Mouse (Mus musculus) c-Kit-positive CD71-negative TER-119-negative erythroid progenitor cells, embryonic 14.5 days (primary cell): ENCODE data around the gene Sumo2.
"Not testable (repeated sequence)": the region's sequence is repeated elsewhere in the genome, so short reads cannot be mapped to it uniquely, and the experiment has no call there.

ENCODE experiments used
- DNase-seq: peaks from one replicate; pipeline ENCODE4 v3.0.0-alpha.2; 2013; ENCODE audit warnings: low read depth

Sumo2 gene

DNA sequence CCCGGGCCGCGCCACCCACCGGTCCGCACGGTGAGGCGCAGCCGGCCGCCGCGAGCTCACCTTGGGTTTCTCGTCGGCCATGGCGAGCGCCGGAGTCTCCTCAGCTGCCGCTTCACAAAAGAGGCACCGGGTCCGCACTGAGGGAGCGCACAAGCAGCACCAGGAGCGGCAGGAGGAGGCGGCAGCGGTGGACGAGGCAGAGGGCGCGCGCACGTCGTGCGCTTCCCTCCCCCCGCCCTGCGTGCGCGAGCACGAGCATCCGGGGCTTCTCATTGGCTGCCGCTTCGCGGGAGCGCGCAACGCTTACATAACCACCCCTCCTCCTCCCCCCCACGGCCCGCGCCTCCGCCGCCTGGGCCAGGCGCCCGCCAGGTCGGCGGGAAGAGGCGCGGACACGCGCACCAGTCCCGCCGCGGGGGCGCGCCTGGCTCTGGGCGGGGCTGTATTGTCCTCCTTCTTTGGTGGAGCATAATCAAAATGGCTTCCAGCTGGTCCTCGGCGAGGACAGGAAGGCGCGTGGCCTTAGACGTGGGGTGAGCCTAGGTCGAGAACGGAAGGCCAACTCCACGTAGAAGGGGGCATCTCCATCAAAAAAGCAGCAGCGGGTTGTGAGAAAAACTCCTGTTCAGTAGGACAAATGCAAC, at the start of gene Sumo2:
Gene Sumo2 (minus strand): TSS at position 239 of the 644 bp plus-strand sequence.
- peak; percentile 92 for DNase-seq

DNA sequence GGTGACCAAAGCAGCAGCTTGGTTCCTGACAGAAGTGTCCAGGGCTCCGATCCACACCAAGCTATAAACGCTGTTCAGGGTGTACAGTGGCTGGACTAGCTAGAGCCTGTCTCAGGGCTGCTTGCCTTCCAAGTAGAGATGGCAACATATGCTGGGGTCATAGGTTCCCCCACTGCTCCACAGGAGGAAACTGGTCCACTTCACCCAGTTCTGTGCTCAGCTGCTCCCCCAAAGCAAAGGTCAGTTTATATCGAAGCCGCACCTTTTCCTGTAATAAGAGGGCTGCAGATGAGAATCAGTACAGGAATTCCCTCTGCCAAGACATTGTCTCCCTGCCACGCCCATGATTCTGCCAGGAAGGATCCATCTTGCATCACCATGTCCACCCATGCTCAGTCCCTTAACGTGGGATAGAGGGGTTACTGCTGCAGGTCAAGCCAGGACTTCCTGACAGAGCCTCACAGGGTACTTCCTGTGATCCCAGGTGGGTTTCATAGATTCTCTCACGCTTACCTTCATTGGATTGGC, 49.6 kb upstream of the Sumo2 start:
- no peak for DNase-seq

DNA sequence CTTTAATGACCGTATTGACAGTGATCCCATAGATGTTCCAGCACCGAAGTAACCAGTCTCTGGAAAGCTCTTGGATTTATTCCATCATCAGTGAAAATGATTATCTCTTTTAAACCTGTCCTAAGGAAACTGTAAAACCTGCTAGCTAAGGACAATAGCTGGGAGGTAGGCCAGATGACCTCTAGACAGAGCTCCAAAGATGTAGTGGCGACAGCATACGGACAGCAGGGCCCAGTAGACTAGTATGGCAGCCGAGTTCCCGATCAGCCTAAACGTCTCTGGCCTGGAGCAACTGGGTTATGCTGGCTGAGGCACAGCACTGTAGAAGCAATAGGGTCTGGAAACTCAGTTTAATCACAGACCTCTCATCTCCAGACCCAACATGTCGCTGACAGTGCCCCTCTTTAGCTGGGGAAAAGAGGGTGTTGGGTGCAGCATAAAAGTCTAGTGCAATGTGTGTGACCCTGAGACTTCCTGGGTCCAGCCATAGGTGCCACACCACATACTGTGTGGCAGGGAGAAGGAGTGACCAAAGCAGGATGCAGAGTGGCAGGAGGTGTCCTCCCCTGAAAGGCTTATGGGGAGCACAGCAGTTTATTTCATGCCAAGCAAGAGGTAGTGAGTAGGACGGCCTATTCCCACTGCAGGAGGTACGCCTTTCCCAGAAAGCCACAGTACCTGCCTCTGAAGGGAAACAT, 48.4 kb upstream of the Sumo2 start:
- no peak for DNase-seq

DNA sequence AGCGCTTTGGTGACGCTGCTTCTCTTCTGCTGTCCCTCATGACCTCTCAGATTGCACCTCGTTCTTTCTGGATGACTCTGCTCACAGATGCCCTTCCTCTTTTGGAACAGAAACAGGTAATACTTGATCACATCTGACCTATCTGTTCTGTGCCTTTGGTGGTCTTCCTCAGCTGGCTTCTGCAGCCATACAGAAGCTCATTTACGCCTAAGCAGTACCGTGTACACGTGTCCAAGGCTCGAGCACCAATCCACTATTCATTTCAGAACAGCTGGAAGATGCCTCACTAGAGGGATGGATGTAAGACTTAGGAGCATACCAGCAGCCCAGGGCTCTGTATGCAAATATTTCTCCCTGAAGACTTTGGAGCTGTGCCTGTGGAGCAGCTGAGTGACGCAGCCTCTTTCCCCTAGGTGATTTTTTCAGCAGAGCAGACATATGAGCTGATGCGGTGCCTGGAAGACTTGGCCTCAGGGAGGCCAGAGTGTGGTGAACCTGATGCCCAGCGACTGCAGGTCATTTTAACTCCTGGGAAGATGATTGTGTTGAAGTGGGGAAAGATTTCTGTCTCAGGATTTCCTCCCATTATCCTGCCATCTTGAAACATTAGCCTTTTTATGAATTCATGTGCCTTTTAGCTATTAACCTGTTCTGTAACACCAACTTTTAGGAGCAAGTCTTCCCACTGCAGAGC, 47.0 kb upstream of the Sumo2 start:
- DNase-seq = no peak

GRCm38 (mm10) chr11:115579080-115579479, 43.0 kb upstream of the Sumo2 start:
- DNase-seq = no peak

- DNase-seq = peak; percentile 7
Measured at GRCm38 (mm10) chr11:115564961-115565360, 28.9 kb upstream of the Sumo2 start.

GRCm38 (mm10) chr11:115564064-115564809, 28.2 kb upstream of the Sumo2 start, which contains the start of gene Nup85:
Nup85 (plus strand) TSS chr11:115564434.
- DNase-seq = peak; percentile 92

DNA sequence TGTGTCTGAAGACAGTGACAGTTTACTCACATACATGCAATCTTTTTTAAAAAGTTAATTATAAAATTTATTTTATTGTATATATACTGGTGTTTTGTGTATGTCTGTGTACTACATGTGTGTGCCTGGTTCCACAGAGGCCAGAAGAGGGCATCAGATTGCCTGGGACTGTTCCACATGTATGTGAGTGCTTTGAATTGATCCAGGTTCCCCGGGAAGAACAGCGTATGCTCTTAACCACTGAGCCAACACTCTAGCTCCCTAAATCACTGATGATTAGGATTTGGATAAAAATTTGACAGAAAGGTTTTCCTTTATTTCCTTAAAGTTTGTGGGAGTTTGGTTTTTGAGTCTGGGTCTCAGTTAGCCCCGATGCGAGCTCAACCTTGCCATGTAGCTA, 27.3 kb upstream of the Sumo2 start:
- no peak for DNase-seq

DNA sequence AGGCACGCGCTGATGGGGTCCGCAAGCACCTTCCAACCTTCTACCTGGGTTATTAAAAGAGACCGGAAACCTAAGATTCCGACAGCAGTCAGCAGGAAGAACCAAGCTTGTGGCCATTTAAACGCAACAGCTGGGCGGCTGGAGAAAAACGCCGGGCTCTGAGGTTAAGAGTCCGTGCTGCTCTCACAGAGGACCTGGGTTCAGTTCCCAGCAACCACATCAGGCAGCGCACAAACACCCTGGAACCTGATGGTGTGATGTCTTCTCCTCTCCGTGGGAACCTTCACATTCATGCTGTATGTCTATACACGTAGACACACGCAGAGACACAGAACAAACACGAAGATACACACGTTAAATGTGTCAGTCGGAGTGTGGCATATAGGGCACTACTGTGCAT, 19.6 kb upstream of the Sumo2 start:
- DNase-seq = no peak

DNA sequence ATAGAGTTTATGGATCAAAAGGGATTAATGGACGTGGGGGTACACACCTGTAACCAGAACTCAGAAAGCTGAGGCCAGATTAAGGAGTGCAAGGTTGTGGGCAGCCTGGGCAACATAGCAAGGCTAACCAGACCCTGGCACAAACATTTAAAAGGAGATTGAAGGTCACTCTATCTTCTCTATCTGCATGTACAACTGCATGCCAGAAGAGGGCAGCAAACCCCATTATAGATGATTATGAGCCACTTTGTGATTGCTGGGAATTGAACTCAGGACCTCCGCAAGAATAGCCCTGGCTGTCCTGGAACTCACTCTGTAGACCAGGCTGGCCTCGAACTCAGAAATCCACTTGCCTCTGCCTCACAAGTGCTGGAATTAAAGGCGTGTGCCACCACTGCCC, 16.7 kb upstream of the Sumo2 start:
- DNase-seq = no peak

DNA sequence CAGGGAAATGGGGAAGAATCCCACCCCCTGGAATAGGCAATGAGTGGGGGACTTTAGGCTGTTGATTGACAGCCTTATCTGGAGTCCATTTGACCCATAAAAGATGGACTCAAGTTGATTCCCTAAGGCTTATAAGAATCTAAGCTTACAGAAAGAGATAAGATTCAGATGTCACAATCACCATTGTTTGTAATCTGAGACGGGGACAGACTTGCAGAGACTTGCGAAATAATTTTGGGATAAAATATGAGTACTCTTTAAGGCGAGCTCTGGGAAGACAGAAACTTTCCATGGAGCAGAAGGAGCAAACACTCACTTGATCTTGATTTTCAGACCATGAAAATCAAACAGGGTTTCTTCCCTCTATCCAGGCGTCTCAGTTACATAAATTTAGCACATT, 7.5 kb upstream of the Sumo2 start:
- no peak for DNase-seq

DNA sequence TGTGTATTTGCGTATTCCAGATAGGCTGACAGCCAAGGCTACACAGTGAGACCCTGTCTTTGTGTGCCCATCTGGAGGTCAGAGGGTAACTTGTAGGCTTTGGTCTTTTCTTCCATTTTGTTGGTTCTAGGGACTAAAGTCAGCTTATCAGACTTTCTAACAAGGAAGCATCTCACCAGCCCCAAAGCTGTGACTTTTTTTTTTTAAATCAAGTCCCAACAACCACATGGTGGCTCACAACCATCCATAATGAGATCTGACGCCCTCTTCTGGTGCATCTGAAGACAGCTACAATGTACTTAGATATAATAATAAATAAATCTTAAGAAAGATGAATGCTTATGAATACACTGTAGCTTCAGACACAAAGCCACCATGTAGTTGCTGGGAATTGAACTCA, 2.0 kb upstream of the Sumo2 start:
- DNase-seq = no peak

DNA sequence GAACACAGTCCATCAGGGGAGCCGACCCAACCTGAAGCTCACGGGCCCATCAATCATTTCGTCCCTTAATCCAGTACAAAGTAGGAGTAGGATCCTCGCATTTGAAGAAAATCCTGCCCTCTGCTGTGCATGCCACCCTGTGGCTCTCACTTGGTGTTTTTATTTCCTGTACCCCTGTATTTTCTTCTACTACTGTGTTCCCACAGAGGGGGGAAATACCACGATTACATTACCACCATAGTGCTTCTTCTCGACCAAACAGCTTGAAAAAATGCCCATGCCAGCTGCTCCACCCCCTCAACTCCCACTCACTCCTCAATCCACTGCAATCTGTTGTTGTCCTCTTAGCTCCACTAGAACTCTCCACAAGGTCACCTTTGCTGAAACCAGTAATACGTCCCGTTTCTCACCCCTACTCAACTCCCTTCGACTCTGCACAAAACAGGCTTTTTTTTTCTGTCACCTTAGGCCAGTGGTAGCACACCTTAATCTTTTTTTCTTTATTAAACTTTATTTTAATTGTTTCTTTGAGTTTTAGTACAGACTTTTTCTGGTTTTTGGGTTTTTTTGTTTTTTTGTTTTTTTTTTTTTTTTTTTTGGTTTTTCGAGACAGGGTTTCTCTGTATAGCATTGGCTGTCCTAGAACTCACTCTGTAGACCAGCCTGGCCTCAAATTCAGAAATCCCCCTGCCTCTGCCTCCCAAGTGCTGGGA, 936 bp upstream of the Sumo2 start:
- DNase-seq = no peak

DNA sequence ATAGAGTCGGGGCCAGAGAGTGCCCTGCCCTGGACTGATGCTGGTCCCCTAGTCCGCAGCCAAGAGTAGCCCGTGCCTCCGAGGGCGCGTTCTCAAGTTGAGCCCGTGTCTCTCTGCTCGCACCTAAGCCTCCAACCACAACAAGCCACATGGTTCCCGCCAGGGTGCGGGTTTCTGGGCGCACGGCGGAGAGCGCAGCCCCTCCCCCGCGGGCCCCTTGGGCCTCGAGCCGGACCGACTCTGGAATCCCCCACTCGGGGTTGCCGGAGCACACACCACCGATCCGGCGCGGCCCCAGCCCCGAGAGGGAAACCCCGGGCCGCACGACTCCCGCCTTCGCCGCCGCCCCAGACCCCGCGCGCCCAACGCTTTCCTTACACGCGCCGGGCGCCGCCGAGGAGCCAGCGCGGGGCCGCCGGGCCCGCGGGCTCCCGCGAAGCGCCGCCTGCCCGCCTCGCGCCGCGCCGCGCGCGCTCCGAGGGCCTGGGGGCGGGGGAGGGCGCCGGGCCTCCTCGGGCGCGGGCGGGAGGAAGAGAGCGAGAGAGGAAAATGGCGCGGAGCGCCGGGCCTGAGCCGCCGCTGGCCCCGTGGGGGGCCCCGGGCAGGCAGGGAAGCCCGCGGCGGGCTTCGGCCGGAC, 557 bp downstream of the Sumo2 start:
- no peak for DNase-seq

GRCm38 (mm10) chr11:115534759-115535371, 1.2 kb downstream of the Sumo2 start:
- DNase-seq = no peak

GRCm38 (mm10) chr11:115526446-115526845, 9.6 kb downstream of the Sumo2 start:
- DNase-seq = not testable (repeated sequence)

DNA sequence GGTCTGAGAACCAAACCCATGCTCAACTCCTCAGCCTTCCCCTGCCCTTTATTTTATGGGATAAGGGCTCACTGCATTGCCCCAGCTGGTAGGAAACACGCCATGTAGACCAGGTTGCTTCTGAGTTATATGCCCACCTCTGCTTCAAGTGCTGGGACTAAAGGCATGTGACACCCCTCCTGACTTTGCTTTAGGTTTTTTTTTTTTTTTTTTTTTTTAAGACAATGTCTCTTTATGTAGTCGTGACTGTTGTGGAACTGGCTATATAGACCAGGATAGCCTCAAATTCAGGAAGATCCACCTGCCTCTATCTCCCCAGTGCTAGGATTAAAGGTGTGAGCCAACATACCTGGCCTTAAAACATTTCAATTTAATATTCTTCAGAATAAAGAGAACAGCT, 13.4 kb downstream of the Sumo2 start:
- DNase-seq = no peak

- DNase-seq = no peak
Measured at GRCm38 (mm10) chr11:115522238-115522637, 13.8 kb downstream of the Sumo2 start.

GRCm38 (mm10) chr11:115521080-115521479, 15.0 kb downstream of the Sumo2 start:
- no peak for DNase-seq

GRCm38 (mm10) chr11:115520218-115520617, 15.9 kb downstream of the Sumo2 start:
- DNase-seq = no peak

DNA sequence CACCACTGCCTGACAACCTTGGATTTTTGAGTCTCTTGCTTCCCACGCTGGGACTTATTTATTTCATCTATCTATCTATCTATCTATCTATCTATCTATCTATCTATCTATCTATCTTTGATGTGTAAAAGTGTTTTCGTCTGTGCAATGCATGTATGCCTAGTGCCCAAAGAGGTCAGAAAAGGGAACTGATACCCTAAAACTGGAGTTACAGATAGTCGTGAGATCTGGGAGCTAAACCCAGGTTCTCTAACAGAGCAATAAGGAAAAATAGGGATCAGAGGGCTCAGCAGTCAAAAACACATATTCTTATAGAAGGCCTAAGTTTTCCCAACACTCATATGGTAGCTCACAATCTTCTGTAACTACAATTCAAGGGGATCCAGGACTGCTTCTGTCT, 16.5 kb downstream of the Sumo2 start:
- DNase-seq = no peak
